Mouse (Mus musculus) limb, embryonic 15.5 days (tissue): ENCODE measurements around the gene Swap70. TPM values are rescaled to one million over a fixed set of nuclear protein-coding genes. Genes with fewer than 3 reads are reported as not detected.

Experiments
- ATAC-seq: fragments of 200-750 bp; cut with Nextera tagmentation; 2 replicates; pipeline ENCODE4 v1.8.0; 2017; ENCODE audit warnings: low read depth, moderate TSS enrichment; ENCODE audit not compliant: insufficient number of reproducible peaks, low FRiP score, low TSS enrichment
- H3K27ac ChIP-seq: fragments of 300-500 bp; sonication (generic); 2 replicates; pipeline ENCODE4 v1.5.1; 2015; ENCODE audit warnings: moderate library complexity, mild to moderate bottlenecking, inconsistent platforms
- H3K27me3 ChIP-seq: fragments of 300-500 bp; sonication (generic); 2 replicates; pipeline ENCODE4 v1.6.1; 2015; ENCODE audit warnings: inconsistent platforms
- H3K36me3 ChIP-seq: fragments of 300-500 bp; sonication (generic); 2 replicates; pipeline ENCODE4 v1.6.1; 2015; ENCODE audit warnings: inconsistent platforms
- H3K4me1 ChIP-seq: fragments of 300-500 bp; sonication (generic); 2 replicates; pipeline ENCODE4 v1.6.1; 2015; ENCODE audit warnings: inconsistent platforms
- H3K4me2 ChIP-seq: fragments of 300-500 bp; sonication (generic); 2 replicates; pipeline ENCODE4 v1.6.1; 2015; ENCODE audit warnings: mild to moderate bottlenecking, inconsistent platforms
- H3K4me3 ChIP-seq: fragments of 300-500 bp; sonication (generic); 2 replicates; pipeline ENCODE4 v1.5.1; 2015; ENCODE audit warnings: mild to moderate bottlenecking, inconsistent platforms
- H3K9ac ChIP-seq: fragments of 300-500 bp; sonication (generic); 2 replicates; pipeline ENCODE4 v1.6.1; 2015; ENCODE audit warnings: inconsistent platforms
- H3K9me3 ChIP-seq: fragments of 300-500 bp; sonication (generic); 2 replicates; pipeline ENCODE4 v1.6.1; 2016; ENCODE audit warnings: inconsistent platforms
- WGBS: fragments of 180-500 bp; shearing (Covaris S2); methylation state at CpG from one replicate; pipeline ENCODE4 v1.1.7; 2015; 5-methylcytosine and 5-hydroxymethylcytosine counted together
- polyA plus RNA-seq: library from polyadenylated mRNA; unstranded; fragments of >200 nt; fragmentation: Nextera tagmentation; extraction: Ambion mirVana; gene quantifications from 2 replicates; pipeline ENCODE4 v1.2.1, GENCODE M21; 2015

The Swap70 gene
- polyA plus RNA-seq, 1 experiment from 2014 or later = 34.4 TPM

GRCm38 (mm10) chr7:110288191-110288604, 66.7 kb downstream of the Swap70 start:
- peak overlapping the region; percentile 18; the same call in 1 of the 2 replicates for H3K27ac ChIP-seq
- H3K9me3 ChIP-seq = no peaks in the 10 kb centered on the region
- 0 out of 2 replicates have a peak, but pooled peaks have one; percentile 5 for ATAC-seq
- H3K4me3 ChIP-seq = no peak overlapping the region
- peaks cover 11% of the 10 kb centered on the region for H3K36me3 ChIP-seq
- H3K4me2 ChIP-seq = no peak overlapping the region
- 87% methylated on average over 4 of the region's 4 CpGs for WGBS
- H3K27me3 ChIP-seq = no peaks in the 10 kb centered on the region
- peaks cover 15% of the 10 kb centered on the region for H3K4me1 ChIP-seq
- H3K9ac ChIP-seq = no peak overlapping the region

- no peaks in the 10 kb centered on the region for H3K27me3 ChIP-seq
- peaks cover 15% of the 10 kb centered on the region for H3K4me1 ChIP-seq
- peaks cover 11% of the 10 kb centered on the region for H3K36me3 ChIP-seq
- H3K4me2 ChIP-seq = no peak overlapping the region
- H3K4me3 ChIP-seq = no peak overlapping the region
- no peaks in the 10 kb centered on the region for H3K9me3 ChIP-seq
- ATAC-seq = peak; percentile 42; the same call in 1 of the 2 replicates
- 76% methylated on average over 6 of the region's 6 CpGs for WGBS
- peak overlapping the region; percentile 22; the same call in 1 of the 2 replicates for H3K27ac ChIP-seq
- H3K9ac ChIP-seq = no peak overlapping the region
Measured at GRCm38 (mm10) chr7:110288731-110289191, 67.2 kb downstream of the Swap70 start.

- H3K4me3 ChIP-seq = no peak overlapping the region
- no peaks in the 10 kb centered on the region for H3K9me3 ChIP-seq
- H3K9ac ChIP-seq = no peak overlapping the region
- no peak overlapping the region for H3K4me2 ChIP-seq
- H3K27me3 ChIP-seq = no peaks in the 10 kb centered on the region
- H3K36me3 ChIP-seq = peaks cover 11% of the 10 kb centered on the region
- 81% methylated on average over 4 of the region's 4 CpGs for WGBS
- no peak overlapping the region for H3K27ac ChIP-seq
- peaks cover 15% of the 10 kb centered on the region for H3K4me1 ChIP-seq
- no peak for ATAC-seq
Measured at GRCm38 (mm10) chr7:110289647-110290046, 68.1 kb downstream of the Swap70 start.

- Histone ChIP-seq H3K9me3 (no peaks in the 10 kb centered on the region), H3K9ac (no peak overlapping the region), H3K4me2 (0 out of 2 replicates have a peak overlapping the region, but pooled peaks have one; percentile 22), H3K27ac (peak overlapping the region; percentile 83), H3K4me1 (peaks cover 22% of the 10 kb centered on the region), H3K36me3 (no peaks in the 10 kb centered on the region), H3K4me3 (no peak overlapping the region), H3K27me3 (no peaks in the 10 kb centered on the region)
- ATAC-seq = peak; percentile 81
- 18% methylated on average over 17 of the region's 17 CpGs for WGBS
Measured at GRCm38 (mm10) chr7:110296889-110297603, 75.5 kb downstream of the Swap70 start.

GRCm38 (mm10) chr7:110297611-110298010, 76.1 kb downstream of the Swap70 start:
- Histone ChIP-seq H3K9me3 (no peaks in the 10 kb centered on the region), H3K36me3 (no peaks in the 10 kb centered on the region), H3K9ac (no peak overlapping the region), H3K4me3 (no peak overlapping the region), H3K4me1 (peaks cover 22% of the 10 kb centered on the region), H3K4me2 (0 out of 2 replicates have a peak overlapping the region, but pooled peaks have one; percentile 22), H3K27ac (peak overlapping the region; percentile 83), H3K27me3 (no peaks in the 10 kb centered on the region)
- WGBS = 26% methylated on average over 4 of the region's 4 CpGs
- peak; percentile 9; the same call in 1 of the 2 replicates for ATAC-seq

- no peak for ATAC-seq
- no peaks in the 10 kb centered on the region for H3K27me3 ChIP-seq
- WGBS = 80% methylated on average over 7 of the region's 7 CpGs
Measured at GRCm38 (mm10) chr7:110298090-110298489, 76.6 kb downstream of the Swap70 start.

GRCm38 (mm10) chr7:110298739-110299410, 77.4 kb downstream of the Swap70 start:
- Histone ChIP-seq H3K4me1 (peaks cover 22% of the 10 kb centered on the region), H3K9me3 (no peaks in the 10 kb centered on the region), H3K4me3 (no peak overlapping the region), H3K36me3 (no peaks in the 10 kb centered on the region), H3K9ac (no peak overlapping the region), H3K27me3 (no peaks in the 10 kb centered on the region), H3K4me2 (no peak overlapping the region), H3K27ac (no peak overlapping the region)
- ATAC-seq = no peak
- 85% methylated on average over 17 of the region's 17 CpGs for WGBS

More at GRCm38 (mm10) chr7:110298090-110298489, 76.6 kb downstream of the Swap70 start:
- Histone ChIP-seq H3K27ac (peak overlapping the region; percentile 83), H3K4me2 (no peak overlapping the region), H3K36me3 (no peaks in the 10 kb centered on the region), H3K9me3 (no peaks in the 10 kb centered on the region), H3K9ac (no peak overlapping the region), H3K4me1 (peaks cover 22% of the 10 kb centered on the region), H3K4me3 (no peak overlapping the region)

- H3K9ac ChIP-seq = no peak overlapping the region
Measured at GRCm38 (mm10) chr7:110302886-110303285, 81.4 kb downstream of the Swap70 start.

GRCm38 (mm10) chr7:110305486-110305885, 84.0 kb downstream of the Swap70 start:
- no peak overlapping the region for H3K4me2 ChIP-seq
- no peaks in the 10 kb centered on the region for H3K9me3 ChIP-seq
- 88% methylated on average over 4 of the region's 4 CpGs for WGBS
- no peak for ATAC-seq
- H3K9ac ChIP-seq = no peak overlapping the region
- H3K27me3 ChIP-seq = no peaks in the 10 kb centered on the region
- no peak overlapping the region for H3K4me3 ChIP-seq
- H3K36me3 ChIP-seq = peaks cover 25% of the 10 kb centered on the region
- H3K4me1 ChIP-seq = no peaks in the 10 kb centered on the region
- H3K27ac ChIP-seq = no peak overlapping the region

More at GRCm38 (mm10) chr7:110302886-110303285, 81.4 kb downstream of the Swap70 start:
- H3K4me2 ChIP-seq = no peak overlapping the region
- WGBS = 66% methylated on average over 6 of the region's 6 CpGs
- peaks cover 5% of the 10 kb centered on the region; the same call in 1 of the 2 replicates for H3K36me3 ChIP-seq
- H3K27me3 ChIP-seq = no peaks in the 10 kb centered on the region
- H3K9me3 ChIP-seq = no peaks in the 10 kb centered on the region
- no peak overlapping the region for H3K4me3 ChIP-seq
- no peak overlapping the region for H3K27ac ChIP-seq
- peaks cover 4% of the 10 kb centered on the region for H3K4me1 ChIP-seq
- no peak for ATAC-seq

- ATAC-seq = no peak
- 47% methylated on average over 5 of the region's 5 CpGs for WGBS
- H3K4me2 ChIP-seq = no peak overlapping the region
- peaks cover 27% of the 10 kb centered on the region for H3K36me3 ChIP-seq
- no peaks in the 10 kb centered on the region for H3K4me1 ChIP-seq
- H3K27ac ChIP-seq = no peak overlapping the region
- H3K9ac ChIP-seq = no peak overlapping the region
- H3K27me3 ChIP-seq = no peaks in the 10 kb centered on the region
- no peak overlapping the region for H3K4me3 ChIP-seq
- H3K9me3 ChIP-seq = no peaks in the 10 kb centered on the region
Measured at GRCm38 (mm10) chr7:110306281-110306680, 84.8 kb downstream of the Swap70 start.

- Histone ChIP-seq H3K4me3 (no peak overlapping the region), H3K27ac (no peak overlapping the region), H3K4me1 (0 out of 2 replicates have a peak, but pooled peaks cover 2% of the 10 kb centered on the region), H3K9ac (no peak overlapping the region), H3K36me3 (peaks cover 41% of the 10 kb centered on the region), H3K27me3 (no peaks in the 10 kb centered on the region), H3K4me2 (no peak overlapping the region), H3K9me3 (no peaks in the 10 kb centered on the region)
- ATAC-seq = no peak
- WGBS = 78% methylated on average over 11 of the region's 11 CpGs
Measured at GRCm38 (mm10) chr7:110307741-110308140, 86.2 kb downstream of the Swap70 start.

- WGBS = 89% methylated on average over 8 of the region's 8 CpGs
- no peak overlapping the region for H3K4me3 ChIP-seq
- H3K27ac ChIP-seq = no peak overlapping the region
- no peak overlapping the region for H3K9ac ChIP-seq
- H3K27me3 ChIP-seq = no peaks in the 10 kb centered on the region
- H3K36me3 ChIP-seq = peaks cover 53% of the 10 kb centered on the region
- H3K9me3 ChIP-seq = no peaks in the 10 kb centered on the region
- H3K4me2 ChIP-seq = no peak overlapping the region
- 0 out of 2 replicates have a peak, but pooled peaks cover 2% of the 10 kb centered on the region for H3K4me1 ChIP-seq
- ATAC-seq = no peak
Measured at GRCm38 (mm10) chr7:110309246-110309645, 87.7 kb downstream of the Swap70 start.
